Mouse (Mus musculus) liver, embryonic 14.5 days (tissue): Measurements from ENCODE around the gene Mrpl45. TPM values are rescaled to one million over a fixed set of nuclear protein-coding genes. Genes with fewer than 3 reads are reported as not detected.

Experiments used
- ATAC-seq: fragments of 200-750 bp; cut with Nextera tagmentation; 2 replicates; pipeline ENCODE4 v1.8.0; 2017; ENCODE audit warnings: moderate number of reproducible peaks, mild to moderate bottlenecking, moderate library complexity; ENCODE audit not compliant: insufficient read depth
- DNase-seq, 3 experiments: peaks; one replicate each; pipeline ENCODE4 v3.0.0-alpha.2; 2012 to 2013; ENCODE audit warnings: low read depth in 3 of 3, low spot score in 3 of 3
- H3K27ac ChIP-seq: fragments of 300-500 bp; sonication (generic); 2 replicates; pipeline ENCODE4 v1.5.1; 2014; ENCODE audit warnings: moderate library complexity, mild to moderate bottlenecking, control low read depth, inconsistent platforms
- H3K27me3 ChIP-seq: fragments of 300-500 bp; sonication (generic); 2 replicates; pipeline ENCODE4 v1.6.1; 2014; ENCODE audit warnings: mild to moderate bottlenecking, low read length, moderate library complexity; ENCODE audit not compliant: control insufficient read depth, insufficient read depth
- H3K36me3 ChIP-seq: fragments of 300-500 bp; sonication (generic); replicated peaks from 2 replicates; pipeline ENCODE4 v1.6.1; 2014; ENCODE audit warnings: low read depth; ENCODE audit not compliant: control insufficient read depth, insufficient read depth
- H3K4me1 ChIP-seq, 2 experiments: fragments of 200-500 bp in 1 of 2; fragments of 300-500 bp in 1 of 2; sonication (generic) in 1 of 2; replicated peaks; 2 replicates each; pipeline ENCODE4 v1.6.1; 2012 to 2014; ENCODE audit warnings: antibody characterized with exemption in 1 of 2, inconsistent platforms in 1 of 2, low read length in 1 of 2; ENCODE audit not compliant: control insufficient read depth in 2 of 2, insufficient read depth in 2 of 2
- H3K4me2 ChIP-seq: fragments of 300-500 bp; sonication (generic); 2 replicates; pipeline ENCODE4 v1.6.1; 2014; ENCODE audit warnings: low read depth, mild to moderate bottlenecking, control low read depth, moderate library complexity
- H3K4me3 ChIP-seq, 2 experiments: fragments of 200-500 bp in 1 of 2; fragments of 300-500 bp in 1 of 2; sonication (generic) in 1 of 2; 2 replicates each; pipeline ENCODE4 v1.5.1; 2012 to 2014; ENCODE audit warnings: low read depth in 2 of 2, low read length in 2 of 2, mild to moderate bottlenecking in 2 of 2, control low read depth in 1 of 2, inconsistent platforms in 1 of 2, moderate library complexity in 1 of 2; ENCODE audit not compliant: insufficient read depth in 1 of 2
- H3K9ac ChIP-seq: fragments of 300-500 bp; sonication (generic); replicated peaks from 2 replicates; pipeline ENCODE4 v1.6.1; 2014; ENCODE audit warnings: mild to moderate bottlenecking, control low read depth, moderate library complexity
- H3K9me3 ChIP-seq: fragments of 300-500 bp; sonication (generic); 2 replicates; pipeline ENCODE4 v1.6.1; 2016; ENCODE audit warnings: low read length, mixed read lengths; ENCODE audit not compliant: control insufficient read depth
- CTCF ChIP-seq: IDR thresholded peaks from 2 replicates; pipeline ENCODE4 v1.5.1; 2016; ENCODE audit warnings: antibody characterized with exemption, low read depth, control low read depth
- EP300 ChIP-seq: IDR thresholded peaks from 2 replicates; pipeline ENCODE4 v1.6.1; 2016; ENCODE audit warnings: antibody characterized with exemption, low read depth
- WGBS: fragments of 180-500 bp; shearing (Covaris S2); extraction: QIAGEN DNeasy Blood & Tissue Kit; methylation state at CpG from one replicate; pipeline ENCODE4 v1.1.7; 2014; ENCODE audit not compliant: insufficient replicate concordance; 5-methylcytosine and 5-hydroxymethylcytosine counted together
- polyA plus RNA-seq, 2 experiments: library from polyadenylated mRNA; depleted of rRNA in 1 of 2; stranded (reverse) in 1 of 2; unstranded in 1 of 2; fragments of >200 nt; fragmentation: Nextera tagmentation in 1 of 2; extraction: Ambion mirVana in 1 of 2; gene quantifications; 2 replicates each; pipeline versions ENCODE4 v1.2.1 to v1.2.3; 2012 to 2014

Mrpl45 gene
- polyA plus RNA-seq, 2 experiments: 13.1 to 22.8 TPM

GRCm38 (mm10) chr11:97279405-97280215 is 35.9 kb upstream of the Mrpl45 start:
- no peak for TF ChIP-seq EP300
- no peak for TF ChIP-seq CTCF
- Histone ChIP-seq H3K9ac (peak overlapping the region; percentile 95), H3K4me2 (peak overlapping the region; percentile 96), H3K27me3 (no peaks in the 10 kb centered on the region), H3K4me3 (peak overlapping the region; percentile 78 to 99), H3K27ac (peak overlapping the region; percentile 51), H3K9me3 (no peaks in the 10 kb centered on the region), H3K36me3 (no peaks in the 10 kb centered on the region), H3K4me1 (peaks cover 3 to 10% of the 10 kb centered on the region in 2 experiments)
- WGBS: under 1% methylated on average over 46 of the region's 64 CpGs
- DNase-seq (peak in 1 of 3 experiments; percentile 18), ATAC-seq (peak; percentile 74)

DNA sequence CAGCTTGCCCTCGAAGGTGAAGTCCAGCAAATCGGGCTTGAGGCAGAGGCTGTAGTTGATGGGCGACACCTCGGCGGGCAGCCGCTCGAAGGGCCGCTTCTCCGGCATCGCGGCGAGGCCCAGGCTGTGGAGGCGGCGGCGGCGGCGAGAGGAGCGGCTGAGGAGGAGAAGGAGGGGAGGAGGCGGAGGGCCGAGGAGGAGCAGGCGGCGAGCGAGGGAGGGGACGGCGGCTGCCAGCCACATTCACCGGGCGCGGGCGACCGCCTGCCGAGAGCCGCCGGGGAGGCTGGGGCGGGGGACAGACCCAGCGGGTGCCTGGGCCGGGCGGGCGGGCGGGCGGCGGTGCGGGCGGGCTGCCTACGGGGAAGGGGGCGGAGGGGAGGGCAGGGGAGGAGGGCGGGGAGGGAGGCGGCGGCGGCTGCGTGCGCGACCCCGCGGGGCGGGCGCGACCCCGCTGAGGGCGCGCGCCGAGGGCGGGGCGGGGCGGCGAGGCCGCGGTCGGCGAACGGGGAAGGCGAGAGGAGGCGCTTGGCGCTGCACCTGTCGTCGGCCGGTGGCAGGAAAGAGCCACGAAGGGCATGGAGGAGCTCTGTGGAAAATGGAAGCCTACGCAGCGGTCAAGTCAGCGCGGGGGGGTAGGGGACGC is 35.2 kb upstream of the Mrpl45 start, which contains the start of gene Npepps:
Npepps (minus strand) TSS at position 423 of the 646 bp plus-strand sequence.
- Histone ChIP-seq H3K9me3 (no peaks in the 10 kb centered on the region), H3K27ac (peak within 1 kb of the TSS; percentile 51), H3K9ac (peak within 1 kb of the TSS; percentile 95), H3K4me3 (peak within 1 kb of the TSS; percentile 78 to 99), H3K36me3 (no peaks in the 10 kb centered on the region), H3K27me3 (no peaks in the 10 kb centered on the region), H3K4me1 (peaks cover 3 to 10% of the 10 kb centered on the region in 2 experiments), H3K4me2 (peak within 1 kb of the TSS; percentile 96)
- peak; percentile 54 to 61 (median 59) for DNase-seq
- ATAC-seq: peak; percentile 88
- TF ChIP-seq EP300 (no peak), CTCF (no peak)
- under 1% methylated on average over 52 of the region's 83 CpGs for WGBS

DNA sequence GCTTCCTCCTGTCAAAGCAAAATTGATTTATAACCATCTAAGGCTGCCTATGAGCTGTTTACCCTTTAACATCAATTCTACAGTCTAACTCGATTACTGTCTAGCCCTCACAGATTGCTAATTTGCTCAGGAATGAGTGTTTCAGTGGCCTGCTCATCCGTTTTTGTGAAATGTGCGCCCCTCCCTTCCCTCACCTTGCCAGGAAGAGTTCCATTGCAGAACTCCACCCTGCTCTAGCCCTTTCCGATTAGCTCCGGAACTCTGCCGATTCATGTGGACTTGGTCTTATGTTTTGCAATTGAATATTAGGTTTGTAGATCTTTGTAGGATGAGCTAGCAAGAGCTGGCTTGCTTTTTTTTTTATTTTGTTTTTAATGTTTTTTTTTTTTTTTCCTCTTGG is 33.3 kb upstream of the Mrpl45 start:
- no peak overlapping the region for H3K27ac ChIP-seq
- no peak overlapping the region for H3K9ac ChIP-seq
- DNase-seq (no peak), ATAC-seq (no peak)
- H3K27me3 ChIP-seq: no peaks in the 10 kb centered on the region
- no peaks in the 10 kb centered on the region for H3K9me3 ChIP-seq
- no peaks in the 10 kb centered on the region for H3K36me3 ChIP-seq
- 72% methylated on average over 6 of the region's 6 CpGs for WGBS
- H3K4me2 ChIP-seq: no peak overlapping the region
- no peak overlapping the region for H3K4me3 ChIP-seq
- peaks cover 3 to 8% of the 10 kb centered on the region in 2 experiments for H3K4me1 ChIP-seq
- no peak for TF ChIP-seq EP300
- TF ChIP-seq CTCF: no peak

DNA sequence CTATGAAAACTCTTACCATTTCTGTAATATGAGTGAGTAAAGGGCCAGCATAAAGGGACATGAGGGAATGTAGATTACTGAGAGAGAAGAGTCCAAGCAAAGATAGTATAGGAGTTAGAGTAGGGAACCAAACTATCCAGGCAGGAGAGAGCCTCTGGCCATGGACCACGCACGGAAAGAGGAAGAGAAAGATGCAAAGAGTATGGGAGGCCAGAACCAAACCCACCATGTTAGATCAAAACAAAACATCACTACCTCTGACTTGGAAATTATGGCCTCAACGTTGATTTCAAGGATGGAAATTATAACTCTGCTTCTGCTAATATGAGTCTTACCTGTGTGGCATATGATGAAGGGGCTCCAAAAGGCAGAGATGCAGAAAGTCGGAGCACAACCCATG is 30.7 kb upstream of the Mrpl45 start:
- Histone ChIP-seq H3K4me1 (no peaks in the 10 kb centered on the region; a peak in 1 of 4 replicates), H3K36me3 (no peaks in the 10 kb centered on the region), H3K4me3 (no peak overlapping the region), H3K4me2 (no peak overlapping the region), H3K9me3 (no peaks in the 10 kb centered on the region), H3K27ac (no peak overlapping the region), H3K27me3 (no peaks in the 10 kb centered on the region), H3K9ac (no peak overlapping the region)
- TF ChIP-seq CTCF: no peak
- DNase-seq (no peak), ATAC-seq (no peak)
- 60% methylated on average over 4 of the region's 4 CpGs for WGBS
